Mouse (Mus musculus) mouse trophoblast stem cell (cell line): ENCODE measurements around the gene Mettl7a2.

ENCODE experiments used
- in situ Hi-C, 2 experiments: fragments of 300-500 bp; cut with MseI, MboI; formaldehyde crosslinking; loops; 2 replicates in 1 of 2; 3 replicates in 1 of 2; pipeline ENCODE4 v1.15.1; 2025

The Mettl7a2 gene

DNA sequence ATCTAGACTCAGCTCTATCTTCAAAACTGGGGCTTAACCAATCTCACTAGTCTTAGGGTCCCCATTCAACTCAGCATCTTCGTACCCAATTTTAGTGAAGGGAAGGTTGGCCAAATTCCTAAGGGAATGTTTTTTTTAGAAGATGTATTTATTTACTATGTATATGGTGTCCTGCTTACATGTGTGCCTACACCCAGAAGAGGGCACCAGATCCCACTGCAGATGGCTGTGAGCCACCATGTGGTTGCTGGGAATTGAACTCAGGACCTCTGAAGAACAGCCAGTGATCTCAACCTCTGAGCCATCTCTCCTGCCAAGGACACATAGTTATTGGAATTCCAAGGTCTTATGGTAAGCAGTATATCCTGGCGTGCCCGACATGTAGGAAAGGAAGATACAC is 42.6 kb downstream of the Mettl7a2 start:
- in situ Hi-C loops = no loop called here

DNA sequence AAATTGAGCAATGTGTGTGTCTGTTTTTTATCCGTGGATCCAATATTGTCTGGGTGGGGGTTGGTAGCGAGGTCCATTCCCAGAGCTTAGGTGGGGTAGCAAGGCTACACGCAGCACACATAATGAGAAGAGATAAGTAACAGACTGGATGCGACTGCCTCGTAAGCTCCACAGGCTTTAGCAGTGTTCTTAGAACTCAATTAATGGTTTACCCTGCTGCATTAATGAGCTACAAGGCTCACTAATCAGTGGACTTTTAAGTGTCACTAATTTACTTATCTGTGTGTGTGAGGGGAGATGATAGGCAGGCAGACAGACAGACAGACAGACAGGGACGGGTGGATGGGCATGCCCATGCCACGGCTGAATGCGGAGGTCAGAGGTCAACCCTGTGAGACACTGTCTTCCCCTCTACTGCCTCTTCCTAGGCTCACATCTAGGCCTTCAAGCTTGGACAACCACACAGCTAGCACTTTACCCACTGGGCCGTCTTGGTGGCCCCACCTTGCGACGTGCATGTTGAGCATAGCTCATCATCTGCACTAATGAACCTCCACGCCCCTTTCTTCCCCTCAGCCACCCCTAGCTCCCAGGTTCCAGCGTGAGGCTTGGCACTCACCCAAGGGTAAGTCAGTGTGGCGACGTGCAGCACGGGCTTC is 47.7 kb downstream of the Mettl7a2 start:
- in situ Hi-C loops = no loop called here

DNA sequence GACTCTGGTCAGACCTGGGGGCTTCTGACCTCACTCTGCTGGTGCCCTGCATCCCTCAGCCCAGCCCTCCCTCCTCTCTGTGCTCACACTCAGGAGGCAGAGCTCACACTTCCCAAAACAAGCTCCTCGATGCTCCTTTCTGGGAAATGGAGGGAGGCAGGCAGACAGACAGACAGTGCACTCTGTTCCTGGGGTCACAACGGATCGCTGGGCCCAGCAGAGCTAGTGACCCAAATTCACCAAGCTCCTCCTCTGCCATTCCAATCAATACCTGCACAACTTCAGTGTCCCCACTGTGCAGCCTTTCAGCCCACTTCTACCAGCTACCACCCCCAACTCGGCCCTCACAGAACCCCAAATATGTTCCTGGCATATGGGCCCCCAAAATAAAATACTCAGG is 48.8 kb downstream of the Mettl7a2 start:
- in situ Hi-C loops = no loop called here

DNA sequence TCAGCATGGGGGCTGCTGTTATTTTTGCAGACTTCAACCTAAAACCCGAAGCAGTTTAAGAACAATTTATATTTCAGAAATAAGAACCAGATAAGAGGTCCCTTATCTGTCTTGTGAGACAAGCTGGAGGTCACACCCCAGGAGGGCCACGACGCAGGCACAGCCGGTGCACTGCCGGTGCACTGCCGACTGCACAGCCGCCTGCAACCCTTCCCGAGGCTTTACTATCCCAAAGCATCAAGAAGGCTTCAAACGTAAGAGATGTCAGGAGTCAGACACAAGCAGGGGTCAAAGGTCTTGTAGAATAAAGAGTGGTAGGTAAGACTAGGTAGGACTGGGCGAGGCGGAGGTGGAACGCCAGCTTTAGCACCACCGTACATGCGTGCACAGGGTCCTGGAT is 49.3 kb downstream of the Mettl7a2 start:
- in situ Hi-C loops = no loop called here

DNA sequence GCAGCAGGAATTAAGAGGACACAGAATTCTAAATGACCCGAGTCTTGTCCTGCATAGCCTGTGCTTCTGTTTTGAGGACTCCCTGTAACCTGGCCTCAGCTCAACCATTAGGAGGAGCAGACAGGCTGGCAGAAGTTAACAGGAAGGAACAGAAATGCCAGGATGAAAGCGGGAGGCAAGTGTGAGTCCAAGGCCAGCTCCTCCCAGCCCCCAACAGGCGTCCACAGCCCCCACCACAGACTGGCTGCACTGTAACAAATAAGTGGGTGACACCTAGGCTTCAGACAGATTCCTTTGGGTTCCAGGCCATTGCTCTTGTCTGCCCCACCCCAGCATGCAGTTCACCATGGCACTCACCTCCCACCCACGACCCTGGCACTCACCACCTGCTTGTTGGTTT is 49.8 kb downstream of the Mettl7a2 start:
- in situ Hi-C loops = no loop called here

DNA sequence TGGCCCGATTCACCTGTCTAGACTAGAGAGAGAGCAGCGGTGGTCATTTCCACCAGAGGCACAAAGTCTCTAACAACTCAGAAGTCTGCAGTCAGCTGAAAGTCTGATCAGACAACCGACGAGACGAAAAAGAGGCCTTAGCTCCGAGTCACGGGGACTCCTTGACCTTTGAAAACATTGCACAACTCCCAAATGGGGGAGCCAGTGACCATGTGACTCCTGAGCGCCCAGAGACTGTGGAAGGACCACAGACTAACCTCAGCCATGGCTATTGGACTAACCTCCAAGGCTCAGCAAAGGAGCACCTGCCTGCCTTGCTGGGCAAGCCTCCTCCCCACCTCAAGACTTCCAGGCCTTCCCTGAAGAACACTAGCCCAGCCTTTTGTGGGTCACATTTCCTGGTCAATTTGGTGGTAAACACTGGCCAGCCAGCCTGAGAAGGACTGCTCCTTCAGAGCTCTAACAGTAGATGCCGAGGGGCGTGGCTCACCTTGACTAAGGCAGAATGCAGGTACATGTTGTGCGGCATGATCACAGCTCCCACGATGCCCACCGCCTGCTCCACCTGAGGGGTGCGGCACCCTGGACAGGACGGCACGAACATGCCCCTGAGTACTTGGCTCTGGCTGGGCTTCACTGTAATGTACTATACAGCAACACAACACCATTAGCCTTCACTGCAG is 50.5 kb downstream of the Mettl7a2 start:
- in situ Hi-C loops = no loop called here

DNA sequence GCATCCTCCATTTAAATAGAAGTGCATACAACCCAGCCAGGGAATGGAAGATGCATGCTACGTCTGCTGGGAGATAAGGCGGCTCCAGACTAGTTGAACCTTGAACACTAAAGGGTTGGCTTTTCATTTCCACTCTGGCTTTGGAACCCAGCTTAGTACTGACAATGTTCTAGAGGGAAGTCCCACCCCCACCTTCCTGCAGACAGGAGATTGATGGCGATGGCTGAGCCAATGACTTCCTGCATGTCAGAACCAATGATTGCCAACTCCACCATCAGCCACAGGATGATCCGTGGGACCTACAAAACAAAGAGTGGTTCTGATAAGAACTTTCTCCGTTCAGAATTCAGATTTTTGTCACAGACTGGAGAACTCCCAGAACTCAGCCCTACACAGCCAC is 53.1 kb downstream of the Mettl7a2 start:
- in situ Hi-C loops = no loop called here

DNA sequence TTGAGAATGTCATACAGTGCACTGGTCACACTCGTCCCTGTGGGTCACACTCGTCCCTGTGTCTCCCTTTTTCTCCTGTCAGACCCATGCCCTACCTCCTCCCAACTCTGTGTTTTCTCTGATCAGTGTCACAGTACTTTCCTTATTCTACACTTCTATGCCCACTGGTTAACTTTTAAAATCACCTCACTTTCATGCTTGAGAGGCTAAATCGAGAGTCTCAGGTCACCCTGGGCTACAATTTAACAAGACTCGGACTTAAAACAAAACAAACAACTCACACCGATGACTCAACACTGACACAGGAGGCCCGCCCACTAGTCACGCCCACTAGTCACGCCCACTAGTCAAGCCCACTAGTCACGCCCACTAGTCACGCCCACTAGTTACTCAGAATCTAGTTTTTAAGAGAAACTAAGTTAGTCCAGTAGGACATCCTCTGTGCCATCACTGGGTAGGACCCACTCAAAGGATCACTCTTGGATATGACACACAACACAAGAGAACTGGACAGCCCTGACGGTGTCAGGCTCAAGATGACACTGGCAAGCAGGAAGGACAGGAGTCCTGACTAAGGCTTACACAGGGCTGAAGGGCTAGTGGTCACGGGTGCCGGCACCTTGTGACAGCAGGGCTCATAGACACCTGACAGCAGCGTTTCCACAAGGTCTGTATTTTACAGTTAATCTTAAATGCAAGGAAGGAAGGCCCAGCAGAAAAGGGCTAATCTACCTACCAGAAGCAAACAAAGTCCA is 58.1 kb downstream of the Mettl7a2 start:
- in situ Hi-C loops = no loop called here
